Mouse (Mus musculus): ENCODE results near the gene Clec4g.

GRCm38 (mm10) chr8:3717321-3717954, 3.0 kb downstream of the Clec4g start:
- TF ChIP-seq CTCF (IDR thresholded peaks at IDR 0.05; ENCODE audit: extremely low read depth, insufficient read depth, insufficient read length, insufficient replicate concordance) = no peak
- no peak for TF ChIP-seq POLR2A (IDR thresholded peaks at IDR 0.05; ENCODE audit: low read depth, low read length)
